Mouse (Mus musculus) kidney, adult 2 months (tissue): ENCODE measurements at regions not wholly inside any gene's neighbourhood (a gene's known extent, or its start where the extent isn't known, plus 50 kb on each side); places are given as distances from the start of the nearest gene placed in this dataset.

ENCODE experiments used
- CTCF ChIP-seq: fragments of 200-500 bp; conservative IDR thresholded peaks from 2 replicates; pipeline ENCODE4 v1.5.1; 2011; ENCODE audit warnings: low read depth, mild to moderate bottlenecking, control low read depth, low read length, moderate library complexity, mixed read lengths; ENCODE audit not compliant: insufficient read depth, insufficient read length
- POLR2A ChIP-seq: fragments of 200-500 bp; IDR thresholded peaks from one replicate; pipeline ENCODE4 v1.6.1; 2011; ENCODE audit warnings: low read depth, low read length, control low read depth

DNA sequence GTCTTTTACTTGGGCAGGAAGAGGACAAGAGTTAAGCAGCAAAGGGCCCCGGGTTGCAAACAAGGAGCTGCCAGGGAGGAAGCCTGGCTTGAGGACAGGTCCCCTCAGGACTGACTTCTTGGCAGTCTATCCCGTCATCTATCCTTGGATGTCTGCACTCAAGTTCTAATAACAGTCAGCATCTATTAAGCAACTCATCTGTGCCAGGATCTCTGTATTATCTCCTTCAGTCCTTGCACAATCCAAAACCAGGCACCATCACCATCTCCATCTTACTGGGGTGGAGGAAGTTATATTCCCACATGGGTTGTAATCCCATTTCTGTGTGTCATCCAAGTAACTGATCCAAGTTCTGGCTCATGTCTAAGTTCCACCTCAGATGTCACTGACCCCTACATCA, 87.1 kb upstream of the Lifr start:
- TF ChIP-seq CTCF (no peak), POLR2A (no peak)
